12 mouse cellular contexts compared by ENCODE assay signal in the genomic region with DNA sequence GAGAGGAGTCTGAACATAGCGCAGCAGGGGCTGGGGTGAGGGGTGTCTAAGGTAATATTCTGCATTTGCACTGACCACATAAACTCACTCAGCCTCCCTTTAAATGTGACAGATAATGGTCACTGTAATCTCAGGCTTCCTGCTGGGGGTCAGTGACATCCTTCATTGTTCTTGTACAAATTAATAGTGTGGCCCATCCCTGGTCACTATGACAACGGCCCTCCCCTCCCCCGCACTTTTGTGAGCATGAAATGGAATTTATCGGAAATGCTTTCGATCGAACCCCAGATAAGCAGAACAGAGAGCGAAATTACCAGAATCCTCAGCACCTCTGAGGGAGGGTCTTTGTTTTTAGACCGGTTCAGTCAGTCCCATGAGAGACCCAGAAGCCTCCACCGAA.
DNase-seq lines count a peak whose midpoint lies in the region; ATAC-seq lines count a peak whose summit lies in the region.
"Had no signal": no experiment of that assay in that cellular context is flagged by ENCODE, and none has a peak within 500 bp of the region (broad histone marks: within the 10 kb centered on the region; RNA-seq: fewer than 3 reads in every experiment).

No protein-coding gene starts in this region.

- ATAC-seq in neural tube, embryonic 11.5 days (ENCODE audit: insufficient read depth, low FRiP score, low TSS enrichment): no peak
- no peak for ATAC-seq in forebrain, embryonic 13.5 days
- ATAC-seq in midbrain, embryonic 12.5 days (ENCODE audit: low FRiP score, low read depth): no peak
- no peak for ATAC-seq in liver, embryonic 11.5 days (replicated peaks; ENCODE audit: low FRiP score)
- ATAC-seq: intestine, embryonic 16.5 days had no signal

- peaks cover 7% of the 10 kb centered on the region for H3K4me1 ChIP-seq in neural tube, embryonic 11.5 days (ENCODE audit: control insufficient read depth, insufficient read depth, low read length)
- peaks cover 16% of the 10 kb centered on the region for H3K4me1 ChIP-seq in forebrain, embryonic 13.5 days
- peaks cover 40% of the 10 kb centered on the region for H3K4me1 ChIP-seq in midbrain, embryonic 12.5 days
- no peaks in the 10 kb centered on the region for H3K4me1 ChIP-seq in liver, embryonic 11.5 days (replicated peaks; ENCODE audit: control insufficient read depth, insufficient read depth, low read length)
- H3K4me1 ChIP-seq: heart, embryonic 15.5 days had no signal

- WGBS in neural tube, embryonic 11.5 days: 45% methylated on average over 9 of the region's 9 CpGs
- WGBS in forebrain, embryonic 13.5 days: 22% methylated on average over 9 of the region's 9 CpGs
- WGBS in midbrain, embryonic 12.5 days: 25% methylated on average over 9 of the region's 9 CpGs
- WGBS in liver, embryonic 11.5 days: 55% methylated on average over 9 of the region's 9 CpGs

- H3K4me2 ChIP-seq in neural tube, embryonic 11.5 days (ENCODE audit: low read depth): no peak overlapping the region
- H3K4me2 ChIP-seq in forebrain, embryonic 13.5 days: peak overlapping the region; percentile 18; the same call in 1 of the 2 replicates
- peak overlapping the region; percentile 27; the same call in 1 of the 2 replicates for H3K4me2 ChIP-seq in midbrain, embryonic 12.5 days (replicated peaks)
- H3K4me2 ChIP-seq in liver, embryonic 11.5 days: no peak overlapping the region
- H3K4me2 ChIP-seq: heart, embryonic 15.5 days had no signal

- no peaks in the 10 kb centered on the region for H3K9me3 ChIP-seq in neural tube, embryonic 11.5 days (ENCODE audit: control insufficient read depth, low read length)
- H3K9me3 ChIP-seq in forebrain, embryonic 13.5 days (replicated peaks): no peaks in the 10 kb centered on the region
- no peaks in the 10 kb centered on the region for H3K9me3 ChIP-seq in midbrain, embryonic 12.5 days
- no peaks in the 10 kb centered on the region for H3K9me3 ChIP-seq in liver, embryonic 11.5 days (ENCODE audit: control insufficient read depth, low read length)
- H3K9me3 ChIP-seq: heart, embryonic 15.5 days had no signal

- no peaks in the 10 kb centered on the region for H3K27me3 ChIP-seq in neural tube, embryonic 11.5 days (ENCODE audit: control insufficient read depth, insufficient read depth, low read length)
- H3K27me3 ChIP-seq in forebrain, embryonic 13.5 days: peaks cover 19% of the 10 kb centered on the region; the same call in 1 of the 2 replicates
- peaks cover 30% of the 10 kb centered on the region for H3K27me3 ChIP-seq in midbrain, embryonic 12.5 days
- peaks cover 36% of the 10 kb centered on the region for H3K27me3 ChIP-seq in liver, embryonic 11.5 days (replicated peaks; ENCODE audit: control insufficient read depth, insufficient read depth, low read length)

- intact Hi-C loops in gastrocnemius, postnatal 14 days (cut with DNase I; ENCODE audit: low total_unique reads): no loop called here

- H3K27ac ChIP-seq in neural tube, embryonic 11.5 days (ENCODE audit: low read depth, low read length): no peak overlapping the region
- H3K27ac ChIP-seq in forebrain, embryonic 13.5 days: no peak overlapping the region
- H3K27ac ChIP-seq in midbrain, embryonic 12.5 days (replicated peaks): peak overlapping the region; percentile 66
- H3K27ac ChIP-seq in liver, embryonic 11.5 days (ENCODE audit: low read depth, low read length): no peak overlapping the region
- H3K27ac ChIP-seq: heart, embryonic 15.5 days; liver, embryonic 14.5 days had no signal

- no peak overlapping the region for H3K4me3 ChIP-seq in neural tube, embryonic 11.5 days (ENCODE audit: low read depth, low read length)
- H3K4me3 ChIP-seq in forebrain, embryonic 13.5 days: no peak overlapping the region
- H3K4me3 ChIP-seq in midbrain, embryonic 12.5 days: no peak overlapping the region
- H3K4me3 ChIP-seq in liver, embryonic 11.5 days (ENCODE audit: low read depth, low read length): no peak overlapping the region
- H3K4me3 ChIP-seq: erythroblast, embryonic 14.5 days; heart, embryonic 15.5 days had no signal

- no peaks in the 10 kb centered on the region for H3K36me3 ChIP-seq in neural tube, embryonic 11.5 days (ENCODE audit: control insufficient read depth, insufficient read depth, low read length)
- no peaks in the 10 kb centered on the region for H3K36me3 ChIP-seq in forebrain, embryonic 13.5 days (ENCODE audit: poor library complexity, severe bottlenecking)
- H3K36me3 ChIP-seq in midbrain, embryonic 12.5 days: no peaks in the 10 kb centered on the region
- H3K36me3 ChIP-seq in liver, embryonic 11.5 days (ENCODE audit: control insufficient read depth, insufficient read depth, low read length): no peaks in the 10 kb centered on the region
- H3K36me3 ChIP-seq: heart, embryonic 15.5 days had no signal

- no peak overlapping the region for H3K9ac ChIP-seq in neural tube, embryonic 11.5 days (ENCODE audit: low read length)
- no peak overlapping the region for H3K9ac ChIP-seq in forebrain, embryonic 13.5 days
- H3K9ac ChIP-seq in midbrain, embryonic 12.5 days (replicated peaks): no peak overlapping the region
- H3K9ac ChIP-seq in liver, embryonic 11.5 days (ENCODE audit: low read depth, low read length): no peak overlapping the region
- H3K9ac ChIP-seq: heart, embryonic 15.5 days; liver, embryonic 14.5 days had no signal

- peak; percentile 48 for DNase-seq in neural tube, embryonic 11.5 days (ENCODE audit: low spot score)
- no peak for DNase-seq in neural tube, embryonic 10.5 days (ENCODE audit: extremely low spot score, low spot score)
- DNase-seq in adrenal gland, postnatal 10 days: no peak
- DNase-seq in gastrocnemius, postnatal 14 days: no peak
- DNase-seq in liver, embryonic 11.5 days (ENCODE audit: low spot score): no peak
- DNase-seq: cerebellum, adult 9-10 months had no signal

Comparison
In these comparisons a context has a peak if more than half of its experiments do, and no peak if none do; other contexts are left out.
1. H3K4me2 ChIP-seq: peak in forebrain, embryonic 13.5 days (single experiment) and midbrain, embryonic 12.5 days (single experiment); none in neural tube, embryonic 11.5 days (single experiment) and liver, embryonic 11.5 days (single experiment).